Mouse (Mus musculus) E14TG2a.4 (cell line): ENCODE data around the gene Prss36.

ENCODE experiments used
- CTCF ChIP-seq: conservative IDR thresholded peaks from 2 replicates; pipeline ENCODE4 v1.5.1; 2014; ENCODE audit warnings: low read length
- NANOG ChIP-seq: IDR thresholded peaks from 2 replicates; pipeline ENCODE4 v1.6.1; 2014; ENCODE audit warnings: borderline replicate concordance, low read length, mixed read lengths
- POU5F1 ChIP-seq: IDR thresholded peaks from 2 replicates; pipeline ENCODE4 v1.6.1; 2014; ENCODE audit warnings: low read length, borderline replicate concordance

DNA sequence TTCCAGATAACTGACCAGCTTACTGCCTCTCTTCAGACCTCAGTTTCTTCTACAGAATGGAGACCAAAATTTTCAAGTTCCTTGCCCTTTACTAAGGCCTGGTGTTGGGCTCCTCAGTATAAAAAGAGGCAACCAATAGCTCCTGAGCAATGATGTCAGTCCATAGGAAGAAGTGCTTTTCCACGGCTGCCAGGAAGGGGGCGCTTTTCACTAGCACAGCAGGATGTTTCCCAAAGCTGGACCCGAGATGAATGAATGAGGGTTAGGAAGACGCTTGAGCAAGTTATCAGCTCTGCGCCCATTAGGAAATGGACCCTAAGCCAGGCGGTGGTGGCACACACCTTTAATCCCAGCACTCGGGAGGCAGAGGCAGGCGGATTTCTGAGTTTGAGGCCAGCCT, 25.0 kb downstream of the Prss36 start:
- no peak for TF ChIP-seq CTCF
- no peak for TF ChIP-seq POU5F1
- TF ChIP-seq NANOG: no peak
